Mouse (Mus musculus) layer of hippocampus, postnatal 25 days (tissue): ENCODE measurements at regions not wholly inside any gene's neighbourhood (a gene's known extent, or its start where the extent isn't known, plus 50 kb on each side); places are given as distances from the start of the nearest gene placed in this dataset.

Experiments used
- DNase-seq, 2 experiments: peaks; one replicate each; pipeline ENCODE4 v3.0.0; 2022; ENCODE audit warnings: mixed read lengths in 2 of 2, low spot score in 1 of 2; ENCODE audit errors: extremely low spot score in 1 of 2

GRCm38 (mm10) chr10:17485515-17485914 is 237.5 kb upstream of the Cited2 start:
- no peak for DNase-seq

DNA sequence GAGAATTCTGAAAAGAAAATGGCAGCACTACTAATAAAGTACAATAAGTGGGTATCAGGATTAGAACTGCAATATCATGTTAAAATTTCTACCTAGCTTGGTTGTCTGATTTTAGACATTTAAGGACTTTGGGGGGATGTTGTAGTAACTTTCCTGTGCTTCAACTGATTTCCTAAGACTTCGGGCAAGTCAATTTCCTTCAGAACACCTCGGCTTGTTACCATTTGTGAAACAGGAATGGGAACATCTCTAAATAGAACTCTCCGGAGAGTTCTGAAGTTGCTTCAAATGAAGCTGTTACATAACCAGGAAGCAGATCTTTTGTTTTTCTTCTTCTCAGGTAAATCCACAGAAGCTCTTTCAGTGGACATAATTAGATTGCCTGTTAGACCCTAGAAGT is 237.0 kb upstream of the Cited2 start:
- no peak for DNase-seq

GRCm38 (mm10) chr10:17487460-17487859 is 235.6 kb upstream of the Cited2 start:
- no peak for DNase-seq

DNA sequence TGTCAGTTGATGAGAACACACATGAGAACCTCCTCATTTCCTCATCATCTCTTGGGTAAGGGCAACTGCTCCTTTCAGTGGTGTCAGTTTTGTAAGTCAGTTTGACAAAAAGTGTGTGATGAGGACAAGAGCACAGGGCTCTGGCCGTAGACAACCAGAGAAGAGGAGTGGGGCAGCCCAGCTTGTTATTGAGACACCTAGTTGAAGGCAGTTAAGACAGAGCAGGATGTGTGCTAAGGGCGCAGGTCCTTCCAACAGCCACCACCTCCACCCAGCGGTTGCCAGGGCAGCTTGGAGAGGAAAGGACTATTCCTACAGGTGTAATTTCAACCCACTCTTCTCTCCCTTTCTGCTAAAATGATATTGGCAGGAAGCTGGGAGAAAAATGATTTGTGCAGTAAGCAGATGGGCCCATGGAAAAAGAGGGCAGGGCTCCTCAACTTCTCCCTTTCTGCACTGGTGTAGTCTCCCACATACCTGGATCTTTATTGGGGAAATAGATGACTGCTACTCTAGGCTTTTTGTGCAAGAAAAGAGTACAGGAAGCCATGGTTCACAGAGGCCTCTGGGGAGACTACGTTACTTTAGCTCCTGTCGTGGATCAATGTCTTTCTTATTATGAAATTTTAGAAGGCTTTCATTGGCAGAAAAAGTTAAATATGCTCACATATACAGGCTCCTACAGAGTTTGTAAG is 231.3 kb upstream of the Cited2 start:
- no peak for DNase-seq

- no peak for DNase-seq
Measured at GRCm38 (mm10) chr10:17493137-17493536, 229.9 kb upstream of the Cited2 start.

DNA sequence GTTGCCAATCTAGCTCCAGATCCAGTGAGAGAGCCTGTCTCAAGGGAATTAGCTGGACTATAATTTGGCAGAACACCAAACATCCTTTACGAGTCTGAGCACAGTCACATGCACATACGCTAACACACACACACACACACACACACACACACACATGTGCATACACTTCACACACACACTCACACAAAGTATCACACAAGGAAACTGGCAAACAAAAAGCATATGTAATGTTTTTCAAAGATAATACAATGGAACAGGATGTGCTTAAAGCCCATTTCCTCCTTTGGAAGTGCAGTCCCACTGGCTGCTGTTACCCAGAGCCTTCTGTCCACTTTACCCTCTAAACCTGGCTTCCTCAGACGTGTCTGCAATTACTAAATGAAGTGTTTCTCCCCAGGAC is 226.2 kb upstream of the Cited2 start:
- DNase-seq, result no peak

GRCm38 (mm10) chr10:17510626-17511193 is 212.3 kb upstream of the Cited2 start:
- DNase-seq, result no peak

DNA sequence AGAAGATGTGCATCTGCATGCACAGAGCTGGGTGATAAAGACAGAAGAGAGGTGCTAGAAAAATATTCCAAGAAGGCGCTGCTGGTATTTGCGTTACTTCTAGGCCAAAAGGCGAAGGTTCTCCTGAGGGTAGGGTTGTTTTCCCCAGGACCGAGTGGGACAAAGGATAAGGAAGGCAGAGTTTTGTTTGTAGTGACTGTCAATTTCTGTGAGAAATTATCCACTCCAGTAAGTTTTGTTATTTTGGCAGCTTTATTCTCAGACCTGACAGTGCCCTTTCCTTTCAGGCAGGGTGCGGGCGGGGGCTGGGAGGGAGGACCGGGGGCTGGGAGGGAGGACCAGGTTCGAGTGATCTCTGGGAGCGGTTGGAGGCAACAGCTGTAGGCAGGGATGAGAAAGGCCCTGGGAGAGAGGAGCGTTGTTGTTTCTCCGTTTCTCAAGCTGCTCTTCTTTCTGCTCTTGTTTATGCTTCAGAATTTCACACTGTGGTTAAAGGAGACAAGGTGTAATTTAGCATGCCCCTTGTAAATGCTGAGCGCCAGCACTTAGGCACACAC is 211.2 kb upstream of the Cited2 start:
- no peak for DNase-seq

DNA sequence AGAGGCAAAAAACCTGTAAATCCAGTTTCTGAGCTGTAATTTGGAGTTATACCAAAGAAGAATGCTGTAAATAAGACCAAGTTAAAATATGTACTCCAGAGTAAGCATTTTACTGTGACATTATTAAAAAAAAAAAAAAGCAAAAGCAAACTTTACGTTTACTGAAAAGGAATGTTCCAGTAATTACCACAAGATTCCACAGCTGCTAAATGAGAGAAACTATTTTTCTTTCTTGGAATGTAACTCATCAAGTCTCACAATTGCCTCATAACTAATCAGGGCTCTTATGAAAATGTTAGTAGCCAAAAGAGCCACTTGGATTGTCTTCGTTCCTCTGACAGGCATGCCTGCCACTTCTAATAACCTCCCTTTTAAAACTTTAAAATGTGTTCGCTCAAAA is 210.5 kb upstream of the Cited2 start:
- DNase-seq, result no peak

DNA sequence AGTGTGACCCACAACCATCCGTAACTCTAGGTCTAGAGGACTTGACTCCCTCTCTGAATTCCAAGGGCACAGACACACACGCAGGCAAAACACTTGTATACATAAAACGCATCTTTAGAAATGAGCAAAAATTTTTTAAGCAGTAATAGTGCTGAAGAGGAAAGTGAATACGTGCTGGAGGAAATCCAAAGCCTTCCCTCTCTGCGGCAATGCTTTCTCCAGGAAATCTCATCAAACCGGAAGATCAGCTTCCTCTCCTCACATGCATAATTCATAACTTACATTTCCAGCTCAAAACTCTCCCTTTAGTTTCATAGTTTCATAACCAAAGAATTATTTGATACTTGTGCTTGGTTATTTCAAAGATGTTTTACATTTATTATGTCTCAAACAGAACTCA is 209.3 kb upstream of the Cited2 start:
- no peak for DNase-seq

GRCm38 (mm10) chr10:17516068-17516467 is 206.9 kb upstream of the Cited2 start:
- no peak for DNase-seq

DNA sequence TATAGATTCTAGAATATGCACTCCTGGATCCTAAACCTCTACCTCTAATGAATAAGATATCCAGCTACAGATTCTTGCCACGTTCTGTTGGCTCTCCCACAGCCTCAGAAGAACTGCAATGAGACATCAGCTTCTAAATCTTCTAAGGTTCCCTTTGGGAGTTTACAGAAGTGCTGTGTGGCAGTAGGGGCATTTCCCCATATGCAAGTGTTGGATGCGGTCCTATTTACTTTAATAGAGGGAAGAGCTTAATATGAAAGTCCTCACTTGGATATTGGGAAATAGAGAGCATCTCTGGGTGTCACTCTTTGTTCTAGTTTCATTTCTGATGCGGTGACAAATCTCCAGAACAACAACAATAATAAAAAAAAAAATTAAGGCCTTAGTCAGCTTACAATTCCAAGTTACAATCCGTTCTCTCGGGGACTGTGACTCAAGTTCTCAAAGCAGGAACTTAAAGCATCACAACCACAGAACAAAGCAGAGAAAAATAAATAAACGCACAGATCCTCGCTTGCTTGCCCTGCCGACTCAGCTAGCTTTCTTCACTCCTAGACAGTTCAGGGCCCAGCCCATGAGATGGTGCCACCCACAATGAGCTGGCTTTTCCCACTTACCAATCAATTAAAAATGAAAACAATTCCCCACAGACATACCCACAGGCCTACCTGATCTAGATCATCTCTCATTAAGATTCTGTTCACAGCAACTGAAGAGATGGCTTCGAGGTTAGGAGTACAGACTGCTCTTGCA is 204.4 kb upstream of the Cited2 start:
- no peak for DNase-seq

- peak in 1 of 2 experiments; percentile 21 for DNase-seq
Measured at GRCm38 (mm10) chr10:17522026-17522541, 200.9 kb upstream of the Cited2 start.

DNA sequence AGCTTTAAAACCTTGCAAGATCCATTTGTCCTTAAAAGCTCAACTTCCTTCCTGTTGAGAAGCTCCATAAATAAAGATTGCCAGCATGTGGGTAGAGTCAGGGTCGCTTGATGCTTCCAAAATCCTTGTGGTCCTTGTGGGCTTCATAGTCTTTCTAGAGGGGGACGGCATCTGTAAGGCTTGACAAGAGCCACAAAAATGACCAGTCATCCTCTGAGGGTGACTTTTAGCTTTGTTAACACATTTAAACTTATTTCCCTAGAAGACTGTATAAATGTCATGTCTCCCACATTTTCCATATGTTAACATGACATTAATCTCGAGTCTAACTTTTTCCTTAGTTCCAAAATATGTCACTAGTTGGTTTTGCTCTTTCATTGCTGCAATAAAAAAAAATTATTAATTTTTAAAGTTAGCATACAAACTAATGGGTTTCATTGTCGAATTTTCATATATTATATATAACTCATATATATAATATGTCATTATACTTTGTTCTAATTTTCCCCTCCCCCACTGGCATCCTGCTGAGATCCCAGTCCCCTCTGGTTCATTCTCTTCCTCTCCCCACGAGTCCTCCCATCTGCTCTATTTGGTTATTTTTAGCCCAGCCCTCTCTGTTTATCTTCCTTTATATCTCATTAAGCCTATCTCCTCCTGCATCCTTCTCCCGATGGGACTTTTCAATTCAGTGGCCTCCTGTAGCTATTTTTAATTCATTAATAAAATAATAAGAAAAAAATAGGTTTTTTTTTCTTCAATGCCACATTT is 199.3 kb upstream of the Cited2 start:
- no peak for DNase-seq

DNA sequence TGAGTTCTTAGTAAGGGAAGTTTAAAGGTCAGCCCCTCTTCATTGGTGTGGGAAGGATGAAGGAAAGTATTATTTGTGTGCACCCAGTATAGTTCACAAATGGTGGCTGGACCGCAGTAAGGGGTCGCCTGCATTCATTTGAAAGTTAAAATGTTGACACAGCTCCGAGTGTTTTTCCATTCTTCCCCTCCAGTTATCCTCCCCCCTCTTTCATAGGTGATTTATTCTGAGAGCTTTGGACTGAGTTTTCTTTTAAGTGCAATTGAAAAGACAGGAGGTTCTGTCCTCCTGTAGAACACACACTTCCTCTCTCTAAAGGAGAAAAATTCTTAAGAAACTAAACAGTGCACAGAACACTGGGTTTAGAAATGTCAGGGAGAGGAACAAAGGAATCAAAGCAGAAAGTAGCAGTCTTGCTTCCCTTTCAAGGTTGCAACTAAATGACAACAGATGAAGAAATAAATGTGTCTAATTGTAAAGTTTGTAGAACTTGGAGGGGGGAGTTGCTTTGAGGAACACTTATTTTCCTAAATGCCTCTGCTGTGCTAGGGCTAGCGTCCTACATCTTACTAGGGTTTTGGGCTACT is 195.8 kb upstream of the Cited2 start:
- DNase-seq, result no peak

- DNase-seq, result no peak
Measured at GRCm38 (mm10) chr10:17528116-17528515, 194.9 kb upstream of the Cited2 start.

GRCm38 (mm10) chr10:17528846-17529245 is 194.2 kb upstream of the Cited2 start:
- no peak for DNase-seq

DNA sequence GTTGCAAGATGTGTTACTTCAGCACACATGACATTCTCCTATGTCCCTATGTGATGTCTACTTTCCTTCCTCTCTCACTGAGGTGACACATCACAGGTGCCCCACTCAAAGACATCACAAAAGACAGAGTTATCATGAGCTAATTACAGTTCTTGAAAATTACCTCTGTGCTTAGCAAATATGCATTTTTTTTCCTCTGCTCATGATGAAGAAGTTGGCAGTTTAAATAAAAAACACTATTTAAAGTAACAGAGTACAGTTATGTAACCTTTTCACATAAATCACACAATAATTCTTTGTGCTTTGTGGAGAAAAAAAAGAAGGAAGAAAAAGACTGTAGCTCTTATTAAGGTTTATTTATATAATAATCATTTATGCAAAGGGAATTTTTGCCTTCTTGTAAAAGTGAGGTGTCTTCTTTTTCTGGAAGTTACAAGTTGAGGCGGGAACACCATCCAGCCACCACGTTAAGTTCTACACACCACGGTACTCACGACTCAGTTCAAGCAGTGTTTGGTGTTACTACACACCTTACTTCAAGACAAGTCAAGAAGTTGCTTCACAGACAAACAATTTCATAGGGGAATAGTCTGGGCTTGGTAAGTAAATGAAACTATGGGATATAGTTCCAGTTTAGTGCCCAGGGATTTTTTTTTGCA is 193.0 kb upstream of the Cited2 start:
- DNase-seq, result no peak

DNA sequence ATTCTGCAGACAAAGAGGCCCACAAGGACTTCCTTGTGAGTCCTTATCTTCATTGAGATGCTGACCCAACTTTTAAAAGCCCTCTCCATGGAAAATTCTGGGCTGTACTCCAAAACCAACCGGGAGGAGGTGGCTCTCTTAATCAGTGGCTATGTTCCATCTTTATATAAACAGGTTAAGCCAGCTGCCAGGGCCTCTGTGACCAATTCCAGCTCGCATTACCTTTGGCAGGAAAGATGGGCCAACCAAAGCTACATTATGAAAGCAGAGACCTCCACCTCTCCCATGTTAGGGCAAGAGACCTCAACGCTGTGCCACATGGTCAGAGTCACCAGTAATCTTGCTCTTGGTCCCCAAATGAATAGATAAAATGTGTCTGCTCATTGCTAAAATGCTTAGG is 192.0 kb upstream of the Cited2 start:
- no peak for DNase-seq
